Mouse (Mus musculus) hindbrain, embryonic 14.5 days (tissue): ENCODE measurements around the gene Trpc3. TPM values are rescaled to one million over a fixed set of nuclear protein-coding genes. Genes with fewer than 3 reads are reported as not detected.
"Not testable (repeated sequence)": the region's sequence is repeated elsewhere in the genome, so short reads cannot be mapped to it uniquely, and the experiment has no call there.

Source experiments
- ATAC-seq: fragments of 200-750 bp; cut with Nextera tagmentation; 2 replicates; pipeline ENCODE4 v1.8.0; 2017; ENCODE audit warnings: moderate number of reproducible peaks, mild to moderate bottlenecking, moderate TSS enrichment, moderate library complexity; ENCODE audit not compliant: low FRiP score
- DNase-seq: peaks from one replicate; pipeline ENCODE4 v3.0.0-alpha.2; 2015; ENCODE audit warnings: low spot score
- H3K27ac ChIP-seq: fragments of 300-500 bp; sonication (generic); 2 replicates; pipeline ENCODE4 v1.5.1; 2014; ENCODE audit warnings: mild to moderate bottlenecking, moderate library complexity
- H3K27me3 ChIP-seq: fragments of 300-500 bp; sonication (generic); 2 replicates; pipeline ENCODE4 v1.6.1; 2014; ENCODE audit warnings: mild to moderate bottlenecking, low read length, mixed read lengths; ENCODE audit not compliant: control insufficient read depth, insufficient read depth
- H3K36me3 ChIP-seq: fragments of 300-500 bp; sonication (generic); replicated peaks from 2 replicates; pipeline ENCODE4 v1.6.1; 2014; ENCODE audit not compliant: control insufficient read depth, insufficient read depth
- H3K4me1 ChIP-seq: fragments of 300-500 bp; sonication (generic); replicated peaks from 2 replicates; pipeline ENCODE4 v1.6.1; 2014; ENCODE audit warnings: antibody characterized with exemption, low read length, mixed read lengths; ENCODE audit not compliant: control insufficient read depth, insufficient read depth
- H3K4me2 ChIP-seq: fragments of 300-500 bp; sonication (generic); replicated peaks from 2 replicates; pipeline ENCODE4 v1.6.1; 2014; ENCODE audit warnings: mild to moderate bottlenecking, moderate library complexity
- H3K4me3 ChIP-seq: fragments of 300-500 bp; sonication (generic); replicated peaks from 2 replicates; pipeline ENCODE4 v1.5.1; 2014; ENCODE audit warnings: mild to moderate bottlenecking, low read length
- H3K9ac ChIP-seq: fragments of 300-500 bp; sonication (generic); 2 replicates; pipeline ENCODE4 v1.6.1; 2014
- H3K9me3 ChIP-seq: fragments of 300-500 bp; sonication (generic); 2 replicates; pipeline ENCODE4 v1.6.1; 2016; ENCODE audit warnings: low read length; ENCODE audit not compliant: control insufficient read depth
- WGBS: fragments of 180-500 bp; shearing (Covaris S2); extraction: QIAGEN DNeasy Blood & Tissue Kit; methylation state at CpG from one replicate; pipeline ENCODE4 v1.1.7; 2014; 5-methylcytosine and 5-hydroxymethylcytosine counted together
- polyA plus RNA-seq: library from polyadenylated mRNA; unstranded; fragments of >200 nt; fragmentation: Nextera tagmentation; extraction: Ambion mirVana; gene quantifications from 2 replicates; pipeline ENCODE4 v1.2.1, GENCODE M21; 2014

Trpc3 gene
- polyA plus RNA-seq, 1 experiment from 2014 or later, result 16.3 TPM

- no peak overlapping the region for H3K4me3 ChIP-seq
- no peak overlapping the region for H3K27ac ChIP-seq
- ATAC-seq (no peak), DNase-seq (no peak)
- no peak overlapping the region for H3K9ac ChIP-seq
- H3K36me3 ChIP-seq, result no peaks in the 10 kb centered on the region
- no peak overlapping the region for H3K4me2 ChIP-seq
- H3K4me1 ChIP-seq, result no peaks in the 10 kb centered on the region
- no peaks in the 10 kb centered on the region for H3K27me3 ChIP-seq
- no peaks in the 10 kb centered on the region for H3K9me3 ChIP-seq
- WGBS, result 67% methylated on average over 6 of the region's 6 CpGs
These were observed 22.2 kb downstream of the Trpc3 start for GRCm38 (mm10) chr3:36667814-36668213.

- not testable (repeated sequence) for H3K27me3 ChIP-seq, H3K9ac ChIP-seq, ATAC-seq, H3K4me1 ChIP-seq, H3K27ac ChIP-seq, H3K9me3 ChIP-seq, H3K36me3 ChIP-seq, H3K4me3 ChIP-seq, H3K4me2 ChIP-seq, DNase-seq
These were observed 44.8 kb downstream of the Trpc3 start for GRCm38 (mm10) chr3:36645245-36645559.

DNA sequence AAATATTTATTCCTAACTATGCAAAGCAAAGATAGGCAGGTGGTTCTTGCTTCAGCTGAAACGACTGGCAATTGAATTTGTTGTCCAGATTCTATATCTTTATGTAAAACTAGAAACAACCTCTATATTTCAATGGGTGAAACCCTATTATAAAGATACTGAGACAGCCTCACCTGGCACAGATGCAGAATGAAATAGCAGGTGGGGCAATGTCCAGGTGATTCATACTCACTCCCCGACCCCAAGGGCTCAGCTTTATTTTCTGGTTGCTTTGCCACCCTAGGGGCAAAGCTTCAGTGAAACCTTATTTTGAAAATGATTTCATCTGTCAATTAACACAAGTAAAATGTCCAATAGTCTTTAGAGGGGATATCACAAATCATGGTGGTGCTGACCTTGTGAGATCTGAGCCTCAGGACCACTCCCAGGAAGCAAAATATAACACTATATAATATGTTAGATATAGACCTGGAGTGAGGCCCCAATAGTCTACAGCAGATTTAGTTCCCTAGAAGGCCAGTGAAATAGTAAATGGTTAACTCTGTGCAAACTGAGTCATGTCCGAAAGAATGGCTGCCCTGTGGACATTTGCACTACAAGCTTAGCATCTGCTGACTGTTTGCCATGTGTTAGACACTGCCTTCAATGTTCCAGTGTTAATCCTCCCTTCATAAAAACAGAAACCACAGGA lies 45.3 kb downstream of the Trpc3 start:
- Histone ChIP-seq H3K4me3 (no peak overlapping the region), H3K9me3 (no peaks in the 10 kb centered on the region), H3K27me3 (no peaks in the 10 kb centered on the region), H3K27ac (no peak overlapping the region), H3K4me1 (no peaks in the 10 kb centered on the region), H3K4me2 (no peak overlapping the region), H3K36me3 (no peaks in the 10 kb centered on the region), H3K9ac (no peak overlapping the region)
- WGBS, result 86% methylated on average over 3 of the region's 3 CpGs
- DNase-seq (no peak), ATAC-seq (no peak)

DNA sequence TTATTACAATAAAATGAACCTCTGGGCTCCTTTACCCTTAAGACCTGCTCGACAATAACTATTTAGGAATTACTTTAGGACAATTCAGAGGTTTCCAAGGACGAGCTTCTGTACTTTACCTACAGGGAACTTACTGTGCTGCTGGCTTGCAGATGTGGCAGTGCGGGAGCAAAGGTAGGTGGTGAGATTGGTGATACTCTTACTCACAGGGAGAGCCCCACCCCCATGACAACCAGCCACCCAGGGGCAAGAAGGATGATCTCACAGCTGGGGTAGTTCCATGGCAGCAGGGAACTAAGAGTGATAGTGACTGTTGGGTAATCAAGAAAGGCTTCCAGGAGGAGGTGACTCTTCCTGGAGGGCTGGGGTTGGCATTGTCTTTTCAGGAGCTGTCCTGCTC lies 46.6 kb downstream of the Trpc3 start:
- WGBS, result 78% methylated on average over 3 of the region's 3 CpGs
- DNase-seq, result no peak
- no peak overlapping the region for H3K27ac ChIP-seq
- no peak overlapping the region for H3K4me2 ChIP-seq
- no peak overlapping the region for H3K9ac ChIP-seq
- H3K9me3 ChIP-seq, result no peaks in the 10 kb centered on the region
- no peak for ATAC-seq
- no peaks in the 10 kb centered on the region for H3K4me1 ChIP-seq
- H3K36me3 ChIP-seq, result no peaks in the 10 kb centered on the region
- no peaks in the 10 kb centered on the region for H3K27me3 ChIP-seq
- H3K4me3 ChIP-seq, result no peak overlapping the region

DNA sequence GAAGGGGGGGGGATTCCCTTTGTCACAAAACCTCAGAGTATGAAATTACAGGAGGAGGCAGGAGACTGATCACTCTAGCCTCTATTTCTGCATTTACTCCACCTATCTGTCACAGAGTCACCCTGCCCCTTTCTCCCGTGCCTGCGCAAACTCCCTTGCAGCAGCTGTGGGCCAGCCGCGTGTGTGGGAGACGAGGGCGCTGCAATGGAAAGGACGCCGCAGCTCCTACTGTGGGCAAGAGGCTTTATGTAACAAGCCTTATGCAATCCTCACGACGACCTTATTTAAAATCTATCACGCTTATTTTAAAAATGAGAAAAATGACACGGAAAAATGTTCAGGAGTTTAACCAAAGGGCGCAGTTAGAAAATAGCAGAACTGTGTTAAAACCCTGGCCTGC lies 47.2 kb downstream of the Trpc3 start:
- Histone ChIP-seq H3K4me1 (no peaks in the 10 kb centered on the region), H3K9ac (no peak overlapping the region)

DNA sequence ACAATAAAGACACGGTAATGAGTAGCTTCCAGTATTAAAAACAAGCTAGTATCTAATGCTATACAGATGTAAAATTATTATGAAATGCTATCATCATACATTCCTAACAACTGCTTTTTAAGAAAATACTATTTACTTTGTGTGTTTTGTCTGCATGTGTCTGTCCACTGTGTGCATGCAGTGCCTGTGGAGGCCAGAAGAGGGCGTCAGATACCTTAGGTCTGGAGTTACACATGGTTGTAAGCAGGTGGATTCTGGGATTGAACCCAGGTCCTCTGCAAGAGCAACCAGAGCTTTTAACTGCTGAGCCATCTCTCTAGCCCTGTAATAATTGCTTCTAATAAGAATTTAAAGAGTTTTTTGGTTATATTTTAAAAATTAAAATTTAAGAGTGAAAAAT lies 49.2 kb downstream of the Trpc3 start:
- Histone ChIP-seq H3K9me3 (no peaks in the 10 kb centered on the region), H3K27me3 (no peaks in the 10 kb centered on the region), H3K27ac (no peak overlapping the region), H3K4me3 (no peak overlapping the region), H3K4me2 (no peak overlapping the region), H3K36me3 (no peaks in the 10 kb centered on the region), H3K9ac (no peak overlapping the region), H3K4me1 (no peaks in the 10 kb centered on the region)
- DNase-seq (no peak), ATAC-seq (no peak)
- WGBS, result 68% methylated on average over 2 of the region's 2 CpGs

More for the DNA sequence above, 47.2 kb downstream of the Trpc3 start:
- no peak for ATAC-seq
- Histone ChIP-seq H3K9me3 (no peaks in the 10 kb centered on the region), H3K4me2 (no peak overlapping the region), H3K36me3 (no peaks in the 10 kb centered on the region), H3K27ac (no peak overlapping the region), H3K4me3 (no peak overlapping the region), H3K27me3 (no peaks in the 10 kb centered on the region)
- 73% methylated on average over 13 of the region's 13 CpGs for WGBS
- no peak for DNase-seq

- no peaks in the 10 kb centered on the region for H3K4me1 ChIP-seq
- no peak overlapping the region for H3K9ac ChIP-seq
- peak; percentile 69 for DNase-seq
- no peak overlapping the region for H3K4me3 ChIP-seq
- no peak overlapping the region for H3K27ac ChIP-seq
- no peaks in the 10 kb centered on the region for H3K27me3 ChIP-seq
- WGBS, result 27% methylated on average over 4 of the region's 4 CpGs
- H3K36me3 ChIP-seq, result no peaks in the 10 kb centered on the region
- no peaks in the 10 kb centered on the region for H3K9me3 ChIP-seq
- ATAC-seq, result peak; percentile 73; the same call in 1 of the 2 replicates
- no peak overlapping the region for H3K4me2 ChIP-seq
These were observed 54.5 kb downstream of the Trpc3 start for GRCm38 (mm10) chr3:36635449-36635848.

DNA sequence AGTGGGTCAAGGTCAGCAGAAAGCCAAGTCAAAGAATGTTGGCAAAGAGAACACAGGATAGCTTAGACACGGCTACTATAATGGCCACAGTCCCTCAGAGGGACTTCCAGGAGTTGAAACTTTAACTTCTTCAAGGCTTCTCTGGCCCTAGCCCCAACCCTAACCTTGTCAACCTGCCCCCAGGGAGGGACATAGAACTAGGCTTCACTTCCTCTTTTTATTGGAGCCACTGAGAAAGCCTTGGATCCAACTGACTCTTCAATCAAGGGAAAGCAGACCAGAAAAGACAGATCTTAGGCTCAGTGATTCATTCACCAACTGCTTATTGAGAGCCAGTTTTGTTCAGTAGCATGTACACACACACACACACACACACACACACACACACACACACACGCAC lies 63.2 kb downstream of the Trpc3 start:
- ATAC-seq, result no peak
- no peaks in the 10 kb centered on the region for H3K36me3 ChIP-seq
- WGBS, result 79% methylated on average over 2 of the region's 2 CpGs

GRCm38 (mm10) chr3:36618181-36618580 lies 71.8 kb downstream of the Trpc3 start:
- Histone ChIP-seq H3K27me3 (no peaks in the 10 kb centered on the region), H3K4me1 (peaks cover 5% of the 10 kb centered on the region; the same call in 1 of the 2 replicates), H3K36me3 (no peaks in the 10 kb centered on the region), H3K9me3 (no peaks in the 10 kb centered on the region), H3K4me3 (no peak overlapping the region), H3K4me2 (no peak overlapping the region), H3K27ac (no peak overlapping the region), H3K9ac (no peak overlapping the region)
- ATAC-seq, result no peak
- no peak for DNase-seq
- 67% methylated on average over 7 of the region's 7 CpGs for WGBS

More for the DNA sequence above, 63.2 kb downstream of the Trpc3 start:
- Histone ChIP-seq H3K9me3 (no peaks in the 10 kb centered on the region), H3K9ac (no peak overlapping the region), H3K4me2 (no peak overlapping the region), H3K4me3 (no peak overlapping the region), H3K27me3 (no peaks in the 10 kb centered on the region), H3K27ac (no peak overlapping the region), H3K4me1 (no peaks in the 10 kb centered on the region)
- no peak for DNase-seq

- ATAC-seq (no peak), DNase-seq (no peak)
- Histone ChIP-seq H3K36me3 (peaks cover 4% of the 10 kb centered on the region), H3K4me2 (peak overlapping the region; percentile 64), H3K9ac (peak overlapping the region; percentile 71; the same call in 1 of the 2 replicates), H3K27ac (no peak overlapping the region), H3K9me3 (no peaks in the 10 kb centered on the region), H3K27me3 (no peaks in the 10 kb centered on the region), H3K4me3 (peak overlapping the region; percentile 58; the same call in 1 of the 2 replicates), H3K4me1 (peaks cover 11% of the 10 kb centered on the region; the same call in 1 of the 2 replicates)
- WGBS, result 67% methylated on average over 5 of the region's 5 CpGs
These were observed 76.1 kb downstream of the Trpc3 start for GRCm38 (mm10) chr3:36613908-36614255.
